Mouse (Mus musculus) cerebellum, adult 11 months (tissue): ENCODE results near the gene Gm44596.
A peak's percentile ranks its signal among the peaks of the same experiment; 100 is the strongest.

Source experiments
- DNase-seq: peaks from one replicate; pipeline ENCODE4 v3.0.0; 2022

The Gm44596 gene

GRCm38 (mm10) chr6:128432356-128432915, 57.1 kb downstream of the Gm44596 start:
- peak; percentile 70 for DNase-seq

- DNase-seq = peak; percentile 61
These were observed 58.3 kb downstream of the Gm44596 start for GRCm38 (mm10) chr6:128433566-128433965.

- peak; percentile 76 for DNase-seq
These were observed 60.2 kb downstream of the Gm44596 start for GRCm38 (mm10) chr6:128435474-128435873.

- no peak for DNase-seq
These were observed 61.2 kb downstream of the Gm44596 start for GRCm38 (mm10) chr6:128436356-128437005.

GRCm38 (mm10) chr6:128437288-128437687, 62.0 kb downstream of the Gm44596 start:
- no peak for DNase-seq

- peak; percentile 67 for DNase-seq
These were observed 62.5 kb downstream of the Gm44596 start for GRCm38 (mm10) chr6:128437731-128438316.

- peak; percentile 91 for DNase-seq
These were observed 63.1 kb downstream of the Gm44596 start, which contains the start of gene Fkbp4 for GRCm38 (mm10) chr6:128438317-128438870. Gene Fkbp4 (minus strand): TSS chr6:128438677.

- no peak for DNase-seq
These were observed 63.6 kb downstream of the Gm44596 start for GRCm38 (mm10) chr6:128438871-128439341.

GRCm38 (mm10) chr6:128440238-128440637, 64.9 kb downstream of the Gm44596 start:
- no peak for DNase-seq

- DNase-seq = no peak
These were observed 70.6 kb downstream of the Gm44596 start for GRCm38 (mm10) chr6:128445761-128446535.

- DNase-seq = no peak
These were observed 71.8 kb downstream of the Gm44596 start for GRCm38 (mm10) chr6:128447063-128447462.

GRCm38 (mm10) chr6:128455835-128456605, 80.7 kb downstream of the Gm44596 start:
- DNase-seq = no peak
